Mouse (Mus musculus): ENCODE measurements at regions not wholly inside any gene's neighbourhood (a gene's known extent, or its start where the extent isn't known, plus 50 kb on each side); places are given as distances from the start of the nearest gene placed in this dataset.
A peak's percentile ranks its signal among the peaks of the same experiment; 100 is the strongest.

- in situ Hi-C loops (cut with MboI; ENCODE audit: low pct_unique_long_range_greater_than_20kb), result no loop called here
- DNase-seq (ENCODE audit: low read depth, low spot score), result no peak
- ATAC-seq, result no peak
- ChIA-PET POLR2A (no interaction called here), CTCF (no interaction called here)
- no peak for TF ChIP-seq CTCF (IDR thresholded peaks at IDR 0.05)
- no peaks in the 10 kb centered on the region for H3K27me3 ChIP-seq
Measured at GRCm38 (mm10) chr17:83985916-83986578, 138.3 kb upstream of the Haao start.

DNA sequence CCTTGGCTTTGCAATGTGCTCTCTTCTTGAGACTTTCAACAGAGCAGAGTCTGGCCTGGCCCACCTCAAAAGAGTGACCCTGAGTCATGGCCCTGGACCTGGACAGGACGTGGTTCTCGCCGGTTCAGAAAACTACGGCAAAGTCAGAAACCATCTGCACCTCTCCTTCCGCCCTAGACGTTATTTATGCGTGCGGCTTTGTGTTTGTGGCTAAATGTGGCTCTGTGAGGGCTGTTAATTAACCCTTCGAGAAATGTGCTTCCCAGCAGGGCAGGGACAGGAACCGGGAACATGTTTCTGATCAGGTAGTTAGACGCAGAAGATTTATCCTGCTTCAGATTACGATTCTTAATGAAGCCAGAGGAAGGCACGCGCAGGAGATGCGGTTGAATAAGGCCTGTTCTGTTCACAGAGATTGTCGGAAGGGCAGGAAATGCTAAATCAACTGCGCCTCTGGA is 137.6 kb upstream of the Haao start:
- in situ Hi-C loops (cut with MboI; ENCODE audit: low pct_unique_long_range_greater_than_20kb), result no loop called here
- CTCF ChIA-PET, result no interaction called here
- POLR2A ChIA-PET, result no interaction called here
- ATAC-seq (no peak), DNase-seq (ENCODE audit: low read depth, low spot score) (no peak)
- no peak for TF ChIP-seq CTCF (IDR thresholded peaks at IDR 0.05)
- no peaks in the 10 kb centered on the region for H3K27me3 ChIP-seq

DNA sequence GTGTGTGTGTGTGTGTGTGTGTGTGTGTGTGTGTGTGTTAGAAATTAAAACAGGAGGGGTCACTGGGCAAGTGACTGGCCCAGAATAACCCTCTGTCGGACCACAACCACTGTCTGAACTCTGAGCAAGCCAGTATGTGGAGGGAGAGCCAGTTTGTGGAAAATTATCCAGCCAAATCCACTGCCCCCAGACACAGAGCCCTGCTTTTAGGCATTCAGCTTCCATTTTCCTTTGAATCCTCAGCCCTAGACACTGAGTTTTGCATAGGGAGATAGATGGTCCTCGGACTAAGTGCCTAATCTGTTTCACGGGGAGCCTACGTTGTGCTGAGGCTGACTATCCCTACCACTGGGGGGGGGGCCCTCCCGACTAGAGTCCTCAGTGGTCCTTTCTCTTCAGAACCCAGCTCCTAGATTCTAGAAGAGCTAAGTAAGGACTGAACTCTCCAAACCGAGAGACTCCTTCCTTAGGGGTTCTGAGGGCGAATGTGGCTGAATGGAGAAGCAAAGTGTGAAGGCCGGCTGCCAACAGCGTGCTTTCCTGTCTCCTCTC is 136.2 kb upstream of the Haao start:
- POLR2A ChIA-PET, result interaction anchor here (0.6 kb wide), 1 partner anchor 406 kb away, joined by 4 read pairs; no protein-coding TSS in a partner anchor
- DNase-seq (ENCODE audit: low read depth, low spot score) (no peak), ATAC-seq (no peak)
- in situ Hi-C loops (cut with MboI; ENCODE audit: low pct_unique_long_range_greater_than_20kb), result no loop called here
- TF ChIP-seq CTCF (IDR thresholded peaks at IDR 0.05), result no peak
- CTCF ChIA-PET, result interaction anchor here (1.4 kb wide), 1 partner anchor 16 kb away, joined by 4 read pairs; no protein-coding TSS in a partner anchor
- H3K27me3 ChIP-seq, result no peaks in the 10 kb centered on the region

- in situ Hi-C loops (cut with MboI; ENCODE audit: low pct_unique_long_range_greater_than_20kb), result no loop called here
- no peak for ATAC-seq
- no peak for DNase-seq (ENCODE audit: low read depth, low spot score)
- no peaks in the 10 kb centered on the region for H3K27me3 ChIP-seq
- ChIA-PET POLR2A (interaction anchor here (0.6 to 0.7 kb wide), 2 partner anchors 406 to 585 kb away, joined by 3 to 4 read pairs; no protein-coding TSS in a partner anchor), CTCF (interaction anchor here (1.4 kb wide), 2 partner anchors 16 to 208 kb away, joined by 3 to 4 read pairs; no protein-coding TSS in a partner anchor)
- TF ChIP-seq CTCF (IDR thresholded peaks at IDR 0.05), result no peak
Measured at GRCm38 (mm10) chr17:83983070-83983836, 135.5 kb upstream of the Haao start.

DNA sequence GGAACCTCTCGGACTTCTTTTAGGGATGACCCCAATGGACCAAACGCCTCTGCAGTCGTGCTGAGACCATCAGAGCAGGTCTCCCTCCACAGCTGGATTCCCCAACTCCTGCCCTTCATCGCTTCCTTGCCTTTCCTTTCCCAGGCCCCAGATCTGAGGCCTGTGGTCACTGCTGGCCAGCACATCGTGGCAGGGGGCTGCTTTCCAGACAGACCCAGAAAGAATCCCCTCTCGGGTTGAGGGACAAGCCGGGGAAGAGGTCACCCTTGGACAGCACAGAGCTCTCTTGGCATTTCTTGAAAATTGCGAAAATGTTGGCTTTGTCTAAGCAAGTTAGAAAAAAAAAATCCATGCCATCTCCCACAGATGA is 134.9 kb upstream of the Haao start:
- no peak for DNase-seq (ENCODE audit: low read depth, low spot score)

GRCm38 (mm10) chr17:83978858-83979470 is 131.2 kb upstream of the Haao start:
- ATAC-seq, result peak; percentile 74
- peak; percentile 64 for DNase-seq (ENCODE audit: low read depth, low spot score)
- H3K27me3 ChIP-seq, result no peaks in the 10 kb centered on the region
- ChIA-PET POLR2A (interaction anchor here (1.7 kb wide), 1 partner anchor 21 kb away, joined by 4 read pairs; no protein-coding TSS in a partner anchor), CTCF (interaction anchor here (1.0 to 1.3 kb wide), 3 partner anchors 18 to 50 kb away, joined by 3 read pairs; no protein-coding TSS in a partner anchor)
- in situ Hi-C loops (cut with MboI; ENCODE audit: low pct_unique_long_range_greater_than_20kb), result loop anchor here (5.0 kb wide), 1 partner anchor 218 kb away; no protein-coding TSS in a partner anchor
- no peak for TF ChIP-seq CTCF (IDR thresholded peaks at IDR 0.05)

More for the DNA sequence above, 134.9 kb upstream of the Haao start:
- POLR2A ChIA-PET, result interaction anchor here (0.6 to 0.7 kb wide), 2 partner anchors 98 to 584 kb away, joined by 3 to 5 read pairs; no protein-coding TSS in a partner anchor
- ATAC-seq, result no peak
- in situ Hi-C loops (cut with MboI; ENCODE audit: low pct_unique_long_range_greater_than_20kb), result no loop called here
- CTCF ChIA-PET, result interaction anchor here (1.4 kb wide), 1 partner anchor 208 kb away, joined by 3 read pairs; no protein-coding TSS in a partner anchor
- H3K27me3 ChIP-seq, result no peaks in the 10 kb centered on the region
- no peak for TF ChIP-seq CTCF (IDR thresholded peaks at IDR 0.05)

DNA sequence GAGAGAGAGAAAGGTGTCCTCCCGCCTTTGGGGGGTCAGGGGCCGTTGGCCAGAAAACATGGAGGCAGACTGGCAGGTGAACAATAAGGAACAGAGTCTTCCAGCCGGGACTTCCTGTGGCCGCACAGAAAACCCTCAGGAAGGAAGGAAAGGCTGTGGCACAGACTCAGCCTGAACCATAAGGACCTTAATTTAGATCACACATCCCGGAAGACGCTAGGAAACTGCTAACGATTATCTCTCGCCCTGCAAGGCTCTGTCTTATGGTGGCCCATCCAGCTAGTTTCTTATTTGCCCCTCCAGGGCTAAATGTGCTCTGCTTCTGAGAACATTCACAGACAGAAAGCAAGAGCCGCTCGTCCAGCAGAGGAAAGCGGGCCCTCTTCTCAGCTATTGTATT is 130.0 kb upstream of the Haao start:
- no peak for ATAC-seq
- H3K27me3 ChIP-seq, result no peaks in the 10 kb centered on the region
- CTCF ChIA-PET, result no interaction called here
- TF ChIP-seq CTCF (IDR thresholded peaks at IDR 0.05), result no peak
- POLR2A ChIA-PET, result no interaction called here
- no peak for DNase-seq (ENCODE audit: low read depth, low spot score)
- in situ Hi-C loops (cut with MboI; ENCODE audit: low pct_unique_long_range_greater_than_20kb), result loop anchor here (5.0 kb wide), 1 partner anchor 220 kb away; no protein-coding TSS in a partner anchor

- CTCF ChIA-PET, result interaction anchor here (1.0 to 1.1 kb wide), 2 partner anchors 22 to 73 kb away, joined by 3 read pairs; no protein-coding TSS in a partner anchor
- DNase-seq (ENCODE audit: low read depth, low spot score), result no peak
- no peak for ATAC-seq
- H3K27me3 ChIP-seq, result no peaks in the 10 kb centered on the region
- TF ChIP-seq CTCF (IDR thresholded peaks at IDR 0.05), result no peak
- POLR2A ChIA-PET, result interaction anchor here (0.7 to 0.8 kb wide), 2 partner anchors 66 to 207 kb away, joined by 3 to 4 read pairs; no protein-coding TSS in a partner anchor
- in situ Hi-C loops (cut with MboI; ENCODE audit: low pct_unique_long_range_greater_than_20kb), result loop anchor here (5.0 kb wide), 1 partner anchor 221 kb away; no protein-coding TSS in a partner anchor
Measured at GRCm38 (mm10) chr17:83975813-83976212, 128.1 kb upstream of the Haao start.

- ChIA-PET CTCF (interaction anchor here (0.7 to 3.3 kb wide), 14 partner anchors 12 to 261 kb away, joined by 3 to 19 read pairs (median 4); no protein-coding TSS in a partner anchor), POLR2A (interaction anchor here (0.7 to 1.1 kb wide), 2 partner anchors 215 to 414 kb away, joined by 4 to 6 read pairs; no protein-coding TSS in a partner anchor)
- no peaks in the 10 kb centered on the region for H3K27me3 ChIP-seq
- in situ Hi-C loops (cut with MboI; ENCODE audit: low pct_unique_long_range_greater_than_20kb), result loop anchor here (5.0 kb wide), 4 partner anchors 54 to 414 kb away; no protein-coding TSS in a partner anchor
- peak; percentile 87 for TF ChIP-seq CTCF (IDR thresholded peaks at IDR 0.05)
- ATAC-seq, result no peak
- no peak for DNase-seq (ENCODE audit: low read depth, low spot score)
Measured at GRCm38 (mm10) chr17:83973461-83974350, 125.9 kb upstream of the Haao start.
